Mouse (Mus musculus) neural tube, embryonic 15.5 days (tissue): ENCODE data around the gene Fam178b. TPM values are rescaled to one million over a fixed set of nuclear protein-coding genes. Genes with fewer than 3 reads are reported as not detected.

Experiments used
- ATAC-seq: fragments of 200-750 bp; cut with Nextera tagmentation; 2 replicates; pipeline ENCODE4 v1.8.0; 2017; ENCODE audit warnings: mild to moderate bottlenecking, moderate TSS enrichment, moderate library complexity; ENCODE audit not compliant: low FRiP score
- H3K27ac ChIP-seq: fragments of 300-500 bp; sonication (generic); replicated peaks from 2 replicates; pipeline ENCODE4 v1.5.1; 2015; ENCODE audit warnings: mild to moderate bottlenecking, inconsistent platforms
- H3K27me3 ChIP-seq: fragments of 300-500 bp; sonication (generic); replicated peaks from 2 replicates; pipeline ENCODE4 v1.6.1; 2015; ENCODE audit warnings: inconsistent platforms
- H3K36me3 ChIP-seq: fragments of 300-500 bp; sonication (generic); 2 replicates; pipeline ENCODE4 v1.6.1; 2015; ENCODE audit warnings: inconsistent platforms
- H3K4me1 ChIP-seq: fragments of 300-500 bp; sonication (generic); 2 replicates; pipeline ENCODE4 v1.6.1; 2015; ENCODE audit warnings: inconsistent platforms
- H3K4me2 ChIP-seq: fragments of 300-500 bp; sonication (generic); 2 replicates; pipeline ENCODE4 v1.6.1; 2015; ENCODE audit warnings: inconsistent platforms, mild to moderate bottlenecking, moderate library complexity
- H3K4me3 ChIP-seq: fragments of 300-500 bp; sonication (generic); replicated peaks from 2 replicates; pipeline ENCODE4 v1.5.1; 2015; ENCODE audit warnings: mild to moderate bottlenecking, inconsistent platforms
- H3K9ac ChIP-seq: fragments of 300-500 bp; sonication (generic); replicated peaks from 2 replicates; pipeline ENCODE4 v1.6.1; 2015; ENCODE audit warnings: mild to moderate bottlenecking, inconsistent platforms
- H3K9me3 ChIP-seq: fragments of 300-500 bp; sonication (generic); replicated peaks from 2 replicates; pipeline ENCODE4 v1.6.1; 2016; ENCODE audit warnings: inconsistent platforms
- WGBS: fragments of 180-500 bp; shearing (Covaris S2); methylation state at CpG from one replicate; pipeline ENCODE4 v1.1.7; 2015; ENCODE audit warnings: mixed read lengths; 5-methylcytosine and 5-hydroxymethylcytosine counted together
- polyA plus RNA-seq: library from polyadenylated mRNA; unstranded; fragments of >200 nt; fragmentation: Nextera tagmentation; extraction: Ambion mirVana; gene quantifications from 2 replicates; pipeline ENCODE4 v1.2.1, GENCODE M21; 2015

Gene Fam178b
- polyA plus RNA-seq, 1 experiment from 2014 or later: 0.27 TPM

GRCm38 (mm10) chr1:36697030-36697429 is 14.0 kb upstream of the Fam178b start:
- Histone ChIP-seq H3K4me2 (no peak overlapping the region), H3K36me3 (peaks cover 47% of the 10 kb centered on the region), H3K27me3 (no peaks in the 10 kb centered on the region), H3K4me1 (peaks cover 9% of the 10 kb centered on the region), H3K9me3 (no peaks in the 10 kb centered on the region), H3K9ac (no peak overlapping the region), H3K27ac (no peak overlapping the region), H3K4me3 (no peak overlapping the region)
- WGBS: 72% methylated on average over 5 of the region's 5 CpGs
- ATAC-seq: no peak

DNA sequence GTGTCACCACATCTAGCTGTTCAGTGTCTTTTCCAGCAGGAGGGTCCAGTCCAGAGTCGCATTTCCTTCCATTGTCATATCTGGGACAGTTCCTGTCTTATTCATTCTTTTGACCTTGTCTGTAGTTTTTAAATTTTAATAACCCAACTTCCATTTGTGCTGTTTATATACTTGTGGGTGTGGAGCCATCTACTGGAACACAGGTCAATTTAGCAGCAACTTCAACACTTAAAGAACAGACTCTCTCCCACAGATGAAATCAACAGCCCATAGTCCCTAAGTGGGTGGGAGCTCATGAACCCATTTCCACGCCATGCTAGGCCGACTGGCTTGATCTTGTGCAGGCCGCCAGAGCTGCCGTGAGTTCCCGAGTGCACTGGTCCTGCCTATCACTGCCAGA is 13.4 kb upstream of the Fam178b start:
- H3K9me3 ChIP-seq: no peaks in the 10 kb centered on the region
- H3K4me2 ChIP-seq: no peak overlapping the region
- no peak overlapping the region for H3K9ac ChIP-seq
- 78% methylated on average over 6 of the region's 6 CpGs for WGBS
- no peak for ATAC-seq
- peaks cover 42% of the 10 kb centered on the region for H3K36me3 ChIP-seq
- no peak overlapping the region for H3K27ac ChIP-seq
- peaks cover 11% of the 10 kb centered on the region for H3K4me1 ChIP-seq
- H3K4me3 ChIP-seq: no peak overlapping the region
- no peaks in the 10 kb centered on the region for H3K27me3 ChIP-seq

DNA sequence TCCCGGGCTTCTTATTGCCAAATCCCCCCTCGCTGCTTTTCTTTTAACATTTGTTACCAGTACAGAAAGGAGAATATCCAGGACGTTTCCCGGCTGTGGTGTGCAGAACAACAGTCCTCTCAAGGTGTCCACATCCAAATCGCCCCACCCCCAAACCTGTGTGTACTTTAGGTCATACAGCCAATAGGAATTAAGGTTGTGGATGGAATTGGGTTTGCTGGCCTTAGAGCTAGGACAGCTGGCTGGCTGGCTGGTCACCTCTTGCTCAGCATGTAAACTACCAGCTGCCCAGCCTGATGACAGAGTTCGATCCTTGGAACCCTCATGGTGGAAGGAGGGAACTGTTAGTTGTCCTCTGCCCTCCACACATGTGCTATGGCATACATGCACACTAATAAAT is 11.9 kb upstream of the Fam178b start:
- Histone ChIP-seq H3K9ac (no peak overlapping the region), H3K4me2 (no peak overlapping the region), H3K36me3 (peaks cover 27% of the 10 kb centered on the region), H3K9me3 (no peaks in the 10 kb centered on the region), H3K4me3 (no peak overlapping the region), H3K27ac (no peak overlapping the region), H3K4me1 (peaks cover 15% of the 10 kb centered on the region), H3K27me3 (no peaks in the 10 kb centered on the region)
- 91% methylated on average over 6 of the region's 6 CpGs for WGBS
- no peak for ATAC-seq

DNA sequence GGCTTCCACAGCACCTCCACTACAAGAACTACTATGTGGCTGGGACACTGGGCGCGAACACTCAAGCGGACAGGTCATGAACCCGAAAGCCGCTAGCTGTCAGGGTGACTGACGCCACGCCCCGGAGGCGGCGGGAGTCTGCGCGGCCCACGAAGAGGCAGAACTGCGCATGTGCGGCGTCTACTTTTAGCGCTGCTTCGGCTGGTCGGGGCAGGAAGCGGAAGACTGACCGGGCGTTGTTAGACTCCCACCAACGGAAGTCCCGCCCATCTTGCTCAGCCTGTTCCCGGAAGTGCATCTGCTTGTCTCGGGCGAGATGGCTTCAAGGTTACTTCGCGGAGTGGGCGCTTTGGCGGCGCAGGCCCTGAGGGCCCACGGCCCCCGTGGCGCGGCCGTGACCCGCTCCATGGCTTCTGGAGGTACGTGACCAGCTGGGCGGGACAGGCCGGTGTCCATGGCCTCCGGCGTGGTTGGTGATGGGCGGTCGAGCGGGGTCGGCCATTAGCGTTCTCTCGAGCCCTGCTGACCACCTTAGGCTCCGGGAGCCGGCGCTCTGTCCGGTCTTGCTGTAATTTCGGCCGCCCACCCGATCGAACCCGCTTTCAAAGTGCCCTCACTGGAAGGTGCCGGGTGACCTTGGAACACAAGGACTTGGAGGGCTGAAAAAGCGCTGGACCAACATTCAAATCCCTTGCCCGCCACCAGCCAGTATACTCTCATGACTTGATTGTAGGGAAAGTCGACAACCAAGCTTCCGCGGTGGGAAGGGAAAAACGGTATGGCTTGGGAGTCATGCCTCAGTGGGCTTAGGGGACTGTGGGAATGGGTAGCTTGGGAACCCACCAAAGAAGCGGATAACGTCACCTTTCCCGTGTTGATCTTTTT is 8.5 kb upstream of the Fam178b start, which contains the start of gene Cox5b:
Gene Cox5b (plus strand): TSS at position 179 of the 885 bp plus-strand sequence.
- Histone ChIP-seq H3K36me3 (peaks cover 13% of the 10 kb centered on the region), H3K9me3 (no peaks in the 10 kb centered on the region), H3K27ac (peak within 1 kb of the TSS; percentile 71), H3K27me3 (no peaks in the 10 kb centered on the region), H3K4me1 (peaks cover 13% of the 10 kb centered on the region), H3K4me2 (peak within 1 kb of the TSS; percentile 76), H3K4me3 (peak within 1 kb of the TSS; percentile 68), H3K9ac (peak within 1 kb of the TSS; percentile 82)
- WGBS: 1% methylated on average over 68 of the region's 68 CpGs
- ATAC-seq: peak; percentile 96

DNA sequence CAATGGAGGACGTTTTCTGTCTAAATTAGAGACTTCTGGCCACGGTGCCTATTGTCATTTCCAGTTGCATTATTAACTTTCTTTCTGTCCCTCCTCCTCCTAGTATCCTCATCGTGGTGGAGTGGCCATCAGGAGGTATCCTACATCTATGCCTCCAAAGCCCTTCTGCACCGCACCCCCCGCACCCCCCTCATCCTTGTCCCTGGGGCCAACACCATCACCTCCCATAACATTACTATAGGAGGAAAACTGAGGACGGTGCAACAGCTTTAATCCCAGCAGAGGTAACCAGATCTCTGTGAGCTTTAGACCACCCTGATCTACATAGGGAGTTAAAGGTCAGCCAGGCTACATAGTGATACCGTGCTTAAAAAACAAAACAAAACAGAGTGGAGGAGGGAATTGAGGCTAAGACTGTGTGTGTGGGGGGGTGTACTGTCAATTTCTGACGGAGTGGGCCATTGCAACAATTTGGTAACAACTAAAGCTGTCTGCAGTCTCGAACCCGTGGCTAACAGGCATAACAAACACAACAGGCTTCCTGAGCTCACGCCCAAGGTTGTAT is 7.8 kb upstream of the Fam178b start:
- Histone ChIP-seq H3K27me3 (no peaks in the 10 kb centered on the region), H3K4me3 (peak overlapping the region; percentile 68), H3K9me3 (no peaks in the 10 kb centered on the region), H3K4me1 (peaks cover 13% of the 10 kb centered on the region), H3K9ac (peak overlapping the region; percentile 34; the same call in 1 of the 2 replicates), H3K36me3 (peaks cover 13% of the 10 kb centered on the region), H3K4me2 (peak overlapping the region; percentile 76), H3K27ac (peak overlapping the region; percentile 71)
- WGBS: 64% methylated on average over 11 of the region's 11 CpGs
- ATAC-seq: peak; percentile 35

DNA sequence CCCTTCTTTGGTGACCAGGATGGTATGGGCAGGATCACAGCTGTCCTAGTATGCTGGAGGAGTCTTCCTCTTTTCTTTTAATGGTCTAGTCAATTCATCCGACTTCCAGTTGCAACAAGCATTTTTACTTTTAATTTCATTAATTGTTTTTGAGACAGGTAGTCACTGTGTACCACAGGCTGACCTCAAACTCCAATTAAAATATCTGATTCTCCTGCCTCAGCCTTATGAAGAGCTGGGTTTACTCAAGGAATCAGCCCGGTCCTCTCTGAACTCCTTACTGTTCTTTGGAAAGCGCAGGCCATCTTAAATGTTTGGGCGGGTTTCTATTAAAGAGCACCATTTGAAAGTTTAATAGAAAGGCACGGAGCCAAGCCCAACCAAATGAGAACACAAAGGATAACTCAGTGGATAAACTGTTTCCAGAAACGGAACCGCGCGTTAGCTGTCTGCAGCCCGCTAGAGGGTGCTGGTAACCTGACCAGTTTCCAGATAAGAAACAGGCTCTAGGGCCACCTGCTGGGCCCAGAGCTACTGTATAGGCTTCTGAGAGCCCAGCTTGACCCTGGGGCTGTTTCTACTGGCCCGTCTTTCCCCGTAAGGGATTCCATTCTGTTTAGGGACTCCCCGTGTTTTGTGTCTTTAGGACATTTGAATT is 956 bp upstream of the Fam178b start:
- WGBS: 10% methylated on average over 13 of the region's 13 CpGs
- H3K4me2 ChIP-seq: no peak overlapping the region
- H3K4me1 ChIP-seq: 0 out of 2 replicates have a peak, but pooled peaks cover 2% of the 10 kb centered on the region
- H3K27ac ChIP-seq: no peak overlapping the region
- no peaks in the 10 kb centered on the region for H3K9me3 ChIP-seq
- no peaks in the 10 kb centered on the region for H3K36me3 ChIP-seq
- no peak overlapping the region for H3K4me3 ChIP-seq
- no peak overlapping the region for H3K9ac ChIP-seq
- H3K27me3 ChIP-seq: no peaks in the 10 kb centered on the region
- ATAC-seq: peak; percentile 75

DNA sequence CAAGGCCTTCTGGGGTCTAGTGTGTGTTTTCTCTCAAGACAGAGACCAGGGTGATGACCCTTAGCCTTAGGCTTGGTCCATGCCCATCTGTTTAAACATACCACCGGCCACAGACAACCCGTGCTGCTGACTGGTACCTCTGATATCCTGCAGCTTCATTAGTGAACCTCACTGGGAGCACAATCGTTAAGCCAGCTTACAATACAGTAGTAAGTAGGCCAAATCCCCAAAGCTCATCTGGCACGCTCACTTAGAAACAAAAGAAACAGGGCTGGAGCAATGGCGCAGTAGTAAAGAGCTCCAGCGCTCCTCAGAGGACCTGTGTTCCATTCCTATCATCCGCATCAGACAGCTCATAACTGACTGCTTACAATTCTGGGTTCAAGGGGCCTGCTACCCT is 2.1 kb downstream of the Fam178b start:
- Histone ChIP-seq H3K36me3 (no peaks in the 10 kb centered on the region), H3K9ac (no peak overlapping the region), H3K27me3 (no peaks in the 10 kb centered on the region), H3K4me2 (no peak overlapping the region), H3K4me3 (no peak overlapping the region), H3K27ac (no peak overlapping the region), H3K9me3 (no peaks in the 10 kb centered on the region), H3K4me1 (0 out of 2 replicates have a peak, but pooled peaks cover 2% of the 10 kb centered on the region)
- no peak for ATAC-seq
- WGBS: 62% methylated on average over 7 of the region's 7 CpGs

GRCm38 (mm10) chr1:36674936-36675335 is 8.0 kb downstream of the Fam178b start:
- H3K4me1 ChIP-seq: no peaks in the 10 kb centered on the region
- H3K4me2 ChIP-seq: no peak overlapping the region
- H3K9me3 ChIP-seq: no peaks in the 10 kb centered on the region
- H3K27ac ChIP-seq: no peak overlapping the region
- no peaks in the 10 kb centered on the region for H3K36me3 ChIP-seq
- H3K27me3 ChIP-seq: no peaks in the 10 kb centered on the region
- 57% methylated on average over 3 of the region's 3 CpGs for WGBS
- H3K9ac ChIP-seq: no peak overlapping the region
- ATAC-seq: no peak
- no peak overlapping the region for H3K4me3 ChIP-seq

DNA sequence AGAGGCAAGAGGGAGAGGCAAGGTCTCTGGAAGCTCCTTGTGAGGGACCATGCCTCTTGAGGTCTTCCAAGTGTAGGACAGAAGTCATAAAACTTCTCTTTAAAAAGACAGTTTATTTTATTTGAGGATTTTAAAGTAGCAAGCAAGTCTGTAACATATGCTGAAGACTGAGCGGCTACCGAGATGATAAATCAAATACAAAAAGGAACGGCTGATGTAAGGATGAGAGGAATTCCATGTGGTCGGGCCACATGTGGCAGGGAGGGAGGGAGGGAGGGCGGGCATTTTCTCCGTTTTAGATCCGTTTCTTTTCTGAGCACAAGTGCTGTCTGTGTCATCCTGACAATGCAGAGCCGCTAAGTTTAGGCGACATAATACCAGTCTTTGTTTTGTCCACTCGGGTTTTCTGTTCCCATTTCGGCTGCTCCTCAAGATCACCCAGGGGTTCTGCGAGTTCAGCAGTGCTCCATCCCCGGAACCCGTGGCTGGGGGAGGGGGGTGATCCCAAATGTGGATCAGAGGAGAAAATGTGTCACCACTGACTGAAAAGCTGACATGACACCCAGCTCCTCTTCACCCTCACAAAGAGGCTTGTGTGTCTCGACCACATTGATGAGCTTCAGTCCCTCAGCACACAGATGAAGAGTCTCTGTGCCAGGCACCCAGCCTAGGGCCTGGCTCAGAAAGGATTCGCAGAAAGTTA is 10.2 kb downstream of the Fam178b start:
- H3K4me1 ChIP-seq: no peaks in the 10 kb centered on the region
- no peaks in the 10 kb centered on the region for H3K36me3 ChIP-seq
- H3K9me3 ChIP-seq: no peaks in the 10 kb centered on the region
- no peaks in the 10 kb centered on the region for H3K27me3 ChIP-seq
- H3K4me2 ChIP-seq: no peak overlapping the region
- no peak overlapping the region for H3K27ac ChIP-seq
- WGBS: 46% methylated on average over 16 of the region's 16 CpGs
- H3K9ac ChIP-seq: no peak overlapping the region
- no peak overlapping the region for H3K4me3 ChIP-seq
- ATAC-seq: no peak

DNA sequence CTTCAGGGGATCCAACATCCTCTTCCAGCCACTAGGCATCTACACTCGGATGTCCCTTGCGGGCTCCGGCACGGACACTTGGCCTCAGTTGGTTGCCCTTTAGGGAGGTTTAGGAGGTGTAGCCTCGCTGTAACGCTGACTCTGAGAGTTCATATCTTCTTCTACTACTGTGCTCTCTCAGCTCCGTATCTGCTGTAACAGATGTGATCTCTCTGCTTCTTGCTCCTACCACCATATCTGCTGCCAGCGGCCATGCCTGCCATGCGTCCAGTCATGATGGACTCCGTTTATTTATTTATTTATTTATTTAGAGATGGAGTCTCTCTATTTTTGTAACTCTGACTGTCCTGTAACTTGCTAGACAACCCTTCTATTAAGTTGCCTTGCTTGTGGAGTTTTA is 11.7 kb downstream of the Fam178b start:
- Histone ChIP-seq H3K36me3 (no peaks in the 10 kb centered on the region), H3K9ac (no peak overlapping the region), H3K4me2 (no peak overlapping the region), H3K27me3 (no peaks in the 10 kb centered on the region), H3K4me1 (no peaks in the 10 kb centered on the region), H3K9me3 (no peaks in the 10 kb centered on the region), H3K4me3 (no peak overlapping the region), H3K27ac (no peak overlapping the region)
- ATAC-seq: no peak
- WGBS: 95% methylated on average over 10 of the region's 10 CpGs

DNA sequence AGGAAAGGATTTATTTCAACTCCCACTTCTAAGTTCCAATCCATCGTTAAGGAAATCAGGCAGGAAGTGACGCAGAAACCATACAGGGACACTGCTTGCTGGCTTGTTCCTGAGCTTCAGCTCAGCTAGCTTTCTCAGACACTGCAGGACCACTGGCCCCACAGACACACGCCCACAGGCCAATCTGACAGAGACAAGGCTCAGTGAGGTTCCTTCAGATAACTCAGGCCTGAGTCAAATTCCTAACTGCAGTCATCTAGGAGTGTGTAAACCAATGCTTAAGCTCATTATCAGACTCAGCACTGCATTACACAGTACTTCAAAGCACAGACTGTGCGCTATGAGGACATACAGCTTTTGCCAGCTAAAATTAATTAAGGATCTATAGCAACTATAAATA is 12.7 kb downstream of the Fam178b start:
- no peak overlapping the region for H3K9ac ChIP-seq
- H3K4me3 ChIP-seq: no peak overlapping the region
- no peak overlapping the region for H3K27ac ChIP-seq
- H3K27me3 ChIP-seq: no peaks in the 10 kb centered on the region
- H3K4me1 ChIP-seq: no peaks in the 10 kb centered on the region
- ATAC-seq: no peak
- H3K36me3 ChIP-seq: no peaks in the 10 kb centered on the region
- no peak overlapping the region for H3K4me2 ChIP-seq
- H3K9me3 ChIP-seq: no peaks in the 10 kb centered on the region
- WGBS: 79% methylated on average over 4 of the region's 4 CpGs
